Mouse (Mus musculus) erythroblast, embryonic 14.5 days (primary cell): Measurements from ENCODE around the gene Cdkn2c. TPM values are rescaled to one million over a fixed set of nuclear protein-coding genes. Genes with fewer than 3 reads are reported as not detected.

Experiments used
- H3K27me3 ChIP-seq: 2 replicates; pipeline ENCODE4 v1.6.1; 2012; ENCODE audit warnings: inconsistent platforms; ENCODE audit not compliant: control insufficient read depth
- H3K36me3 ChIP-seq: 2 replicates; pipeline ENCODE4 v1.6.1; 2012; ENCODE audit warnings: mild to moderate bottlenecking, inconsistent platforms; ENCODE audit not compliant: control insufficient read depth
- H3K4me1 ChIP-seq: 2 replicates; pipeline ENCODE4 v1.6.1; 2012; ENCODE audit warnings: inconsistent platforms; ENCODE audit not compliant: control insufficient read depth
- H3K4me3 ChIP-seq: replicated peaks from 2 replicates; pipeline ENCODE3; 2012; ENCODE audit warnings: moderate library complexity, mild to moderate bottlenecking, inconsistent platforms
- H3K9me3 ChIP-seq: 2 replicates; pipeline ENCODE4 v1.6.1; 2012; ENCODE audit warnings: low read length, inconsistent platforms, mixed read lengths; ENCODE audit not compliant: control insufficient read depth
- GATA1 ChIP-seq: IDR thresholded peaks from 2 replicates; pipeline ENCODE4 v1.6.1; 2012; ENCODE audit warnings: low read length, inconsistent platforms, mixed read lengths
- TAL1 ChIP-seq: IDR thresholded peaks from 3 replicates; pipeline ENCODE4 v1.6.1; 2012; ENCODE audit warnings: low read length, inconsistent platforms, mixed read lengths
- polyA plus RNA-seq: library from polyadenylated mRNA; stranded (reverse); fragments of >175 nt; gene quantifications from 2 replicates; pipeline ENCODE4 v1.2.3, GENCODE M21; 2012

The Cdkn2c gene
- polyA plus RNA-seq, 1 experiment: 18.3 TPM

- H3K4me3 ChIP-seq: no peak overlapping the region
- H3K36me3 ChIP-seq: peaks cover 43% of the 10 kb centered on the region
- peaks cover 25% of the 10 kb centered on the region for H3K4me1 ChIP-seq
- TF ChIP-seq GATA1 (no peak), TAL1 (no peak)
- H3K27me3 ChIP-seq: peaks cover 100% of the 10 kb centered on the region
- H3K9me3 ChIP-seq: peaks cover 14% of the 10 kb centered on the region
Observed at GRCm38 (mm10) chr4:109659571-109659970, 7.4 kb downstream of the Cdkn2c start.

DNA sequence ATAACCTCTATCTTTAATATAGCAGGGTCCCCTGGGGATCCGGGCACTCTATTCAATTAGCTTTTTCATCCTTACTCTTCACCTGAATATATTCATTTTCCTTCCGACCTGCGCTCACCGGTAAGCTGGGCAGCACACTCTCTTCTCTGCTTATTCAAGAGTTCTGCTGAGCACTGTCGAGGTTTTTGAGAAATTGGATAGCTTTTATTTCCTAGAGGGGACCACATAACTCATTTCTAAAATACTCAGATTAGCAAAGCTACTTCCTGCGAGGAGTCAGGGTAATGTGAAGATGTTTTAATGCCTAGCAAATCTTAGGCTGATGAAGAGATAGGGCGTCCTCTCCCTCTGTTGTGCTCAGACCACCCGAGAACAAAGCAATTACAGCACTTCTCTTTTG, 8.2 kb downstream of the Cdkn2c start:
- Histone ChIP-seq H3K9me3 (peaks cover 14% of the 10 kb centered on the region), H3K27me3 (peaks cover 100% of the 10 kb centered on the region), H3K4me1 (peaks cover 18% of the 10 kb centered on the region), H3K4me3 (no peak overlapping the region), H3K36me3 (peaks cover 36% of the 10 kb centered on the region)
- no peak for TF ChIP-seq GATA1
- no peak for TF ChIP-seq TAL1

DNA sequence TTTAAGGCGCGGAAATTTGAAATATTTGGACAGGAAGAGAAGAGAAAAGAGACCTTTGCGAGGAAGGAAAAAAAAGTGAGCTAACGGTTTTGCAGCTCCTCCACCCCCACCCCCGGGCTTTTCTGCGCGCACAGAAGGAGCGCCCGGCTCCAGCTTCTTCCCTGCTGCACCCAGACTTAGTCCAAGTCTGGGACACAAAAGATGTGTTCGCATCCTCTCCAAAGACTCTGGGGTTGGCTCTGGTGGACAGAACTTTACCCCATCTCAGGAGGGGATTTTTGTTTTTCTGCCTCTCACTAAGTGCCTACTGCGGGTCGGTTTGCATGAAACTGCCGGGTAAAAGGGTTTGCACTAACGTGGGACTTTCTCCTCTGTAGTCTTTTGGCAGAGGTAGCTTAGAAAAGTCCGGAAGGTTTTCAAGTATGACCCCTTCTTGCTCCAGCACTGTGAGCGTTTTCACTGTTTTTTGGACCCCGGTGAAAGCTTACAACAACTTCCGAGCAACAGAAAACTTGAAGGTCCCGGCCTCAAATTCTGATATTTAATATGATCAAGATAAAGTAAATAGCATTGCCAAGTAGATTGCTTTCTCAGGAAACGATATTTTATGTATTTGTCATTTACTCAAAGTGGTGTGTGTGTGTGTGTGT, 9.0 kb downstream of the Cdkn2c start:
- H3K4me3 ChIP-seq: no peak overlapping the region
- TF ChIP-seq TAL1 (no peak), GATA1 (no peak)
- H3K9me3 ChIP-seq: peaks cover 14% of the 10 kb centered on the region
- peaks cover 12% of the 10 kb centered on the region for H3K4me1 ChIP-seq
- H3K27me3 ChIP-seq: peaks cover 99% of the 10 kb centered on the region
- H3K36me3 ChIP-seq: peaks cover 31% of the 10 kb centered on the region

DNA sequence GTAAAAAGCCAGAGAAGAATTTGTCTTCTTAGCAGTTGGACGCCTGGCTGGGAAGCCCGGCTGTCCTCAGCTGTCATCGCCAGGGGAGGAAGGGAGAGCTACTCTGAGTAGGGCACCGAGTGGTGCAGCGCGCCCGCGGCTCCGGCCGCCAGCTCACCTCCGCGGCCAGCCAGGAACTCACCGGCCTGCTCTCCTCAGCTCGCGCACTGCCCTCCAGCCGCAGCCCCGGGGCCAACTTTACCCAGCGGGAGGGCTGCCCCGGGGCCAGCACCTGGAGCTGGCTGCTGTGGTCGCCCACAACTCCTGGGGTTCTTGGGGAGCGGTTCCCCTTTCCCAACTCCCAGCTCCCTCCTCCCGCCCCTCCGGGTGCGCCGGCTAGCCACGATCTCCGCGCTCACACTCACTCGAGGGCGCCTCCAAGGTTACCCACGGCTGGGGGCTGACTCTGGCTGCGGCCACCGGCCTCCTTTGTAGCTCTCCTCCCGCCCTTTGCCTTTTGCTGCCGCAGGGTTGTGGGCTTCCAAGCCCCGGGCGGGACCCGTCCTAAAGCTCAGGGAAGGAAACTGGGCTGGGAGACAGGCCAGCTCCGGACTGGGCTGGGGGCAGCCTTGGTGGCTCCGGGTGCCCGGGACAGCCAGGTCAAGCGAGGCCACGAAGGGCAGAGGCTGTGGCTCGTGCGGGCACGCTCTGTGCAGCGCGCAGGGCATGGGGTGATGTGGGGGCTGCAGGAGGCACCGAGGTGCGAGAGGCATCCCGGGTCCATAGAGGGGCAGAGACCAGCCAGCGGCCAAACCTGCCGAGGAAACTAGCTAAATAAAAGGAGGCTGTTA, 9.8 kb downstream of the Cdkn2c start:
- TF ChIP-seq GATA1 (no peak), TAL1 (no peak)
- peaks cover 28% of the 10 kb centered on the region for H3K36me3 ChIP-seq
- H3K4me3 ChIP-seq: peak overlapping the region; percentile 26
- H3K9me3 ChIP-seq: peaks cover 14% of the 10 kb centered on the region
- peaks cover 94% of the 10 kb centered on the region for H3K27me3 ChIP-seq
- peaks cover 10% of the 10 kb centered on the region for H3K4me1 ChIP-seq

DNA sequence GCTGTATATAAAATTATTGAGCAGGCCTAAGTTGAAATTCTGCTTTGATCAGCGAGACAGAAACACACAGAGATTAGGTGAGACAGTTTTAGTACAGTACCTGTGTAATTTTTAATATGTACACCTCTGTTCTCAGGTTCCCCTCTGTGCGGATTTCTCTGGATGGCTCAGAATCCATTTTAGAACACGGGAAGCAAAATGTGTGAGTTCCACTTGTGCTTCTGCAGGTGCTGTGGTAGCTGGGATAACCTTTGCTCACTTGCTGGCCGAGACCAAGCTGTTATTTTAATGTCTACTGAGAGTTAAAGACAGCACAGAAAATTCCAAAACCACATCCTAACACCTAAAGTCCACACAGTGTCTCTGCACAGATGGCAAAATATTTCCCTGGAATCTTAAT, 10.7 kb downstream of the Cdkn2c start:
- H3K4me1 ChIP-seq: peaks cover 10% of the 10 kb centered on the region
- H3K4me3 ChIP-seq: no peak overlapping the region
- H3K36me3 ChIP-seq: peaks cover 21% of the 10 kb centered on the region
- H3K9me3 ChIP-seq: peaks cover 13% of the 10 kb centered on the region
- peaks cover 93% of the 10 kb centered on the region for H3K27me3 ChIP-seq
- TF ChIP-seq TAL1 (no peak), GATA1 (no peak)

DNA sequence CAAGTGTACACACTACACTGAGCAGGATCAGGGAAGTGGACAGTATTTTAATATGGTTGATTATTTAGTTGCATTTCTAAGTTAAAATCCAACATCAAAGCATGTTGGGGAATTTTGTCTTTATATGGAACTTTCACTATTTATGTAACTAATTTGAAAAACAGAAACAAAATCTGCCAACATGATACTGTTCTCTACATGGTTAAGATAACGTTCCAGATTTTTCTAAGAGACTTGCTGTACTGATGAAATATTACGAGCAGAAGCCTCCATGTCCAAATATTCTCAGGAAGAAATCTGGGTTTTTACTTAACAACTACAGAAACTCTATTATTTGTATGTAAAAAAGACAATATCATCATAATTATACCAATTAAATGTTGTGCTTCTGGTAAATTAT, 11.3 kb downstream of the Cdkn2c start:
- TF ChIP-seq TAL1 (no peak), GATA1 (no peak)
- peaks cover 87% of the 10 kb centered on the region for H3K27me3 ChIP-seq
- peaks cover 15% of the 10 kb centered on the region for H3K36me3 ChIP-seq

GRCm38 (mm10) chr4:109654701-109655100, 12.3 kb downstream of the Cdkn2c start:
- peaks cover 77% of the 10 kb centered on the region for H3K27me3 ChIP-seq

More for the DNA sequence above, 11.3 kb downstream of the Cdkn2c start:
- no peak overlapping the region for H3K4me3 ChIP-seq
- peaks cover 10% of the 10 kb centered on the region for H3K9me3 ChIP-seq
- H3K4me1 ChIP-seq: peaks cover 7% of the 10 kb centered on the region

GRCm38 (mm10) chr4:109653251-109653650, 13.7 kb downstream of the Cdkn2c start:
- Histone ChIP-seq H3K27me3 (peaks cover 62% of the 10 kb centered on the region), H3K4me3 (no peak overlapping the region), H3K36me3 (peaks cover 2% of the 10 kb centered on the region), H3K9me3 (peaks cover 10% of the 10 kb centered on the region), H3K4me1 (peaks cover 7% of the 10 kb centered on the region)
- TF ChIP-seq GATA1 (no peak), TAL1 (no peak)

More at GRCm38 (mm10) chr4:109654701-109655100, 12.3 kb downstream of the Cdkn2c start:
- TF ChIP-seq TAL1 (no peak), GATA1 (no peak)
- H3K4me1 ChIP-seq: peaks cover 7% of the 10 kb centered on the region
- no peak overlapping the region for H3K4me3 ChIP-seq
- peaks cover 6% of the 10 kb centered on the region for H3K36me3 ChIP-seq
- H3K9me3 ChIP-seq: peaks cover 10% of the 10 kb centered on the region

GRCm38 (mm10) chr4:109649331-109649730, 17.7 kb downstream of the Cdkn2c start:
- Histone ChIP-seq H3K36me3 (no peaks in the 10 kb centered on the region), H3K4me1 (no peaks in the 10 kb centered on the region), H3K4me3 (no peak overlapping the region), H3K9me3 (no peaks in the 10 kb centered on the region), H3K27me3 (peaks cover 23% of the 10 kb centered on the region)
- TF ChIP-seq GATA1 (no peak), TAL1 (no peak)
